Comparison of ENCODE assay signal across 19 mouse cellular contexts in the genomic region with DNA sequence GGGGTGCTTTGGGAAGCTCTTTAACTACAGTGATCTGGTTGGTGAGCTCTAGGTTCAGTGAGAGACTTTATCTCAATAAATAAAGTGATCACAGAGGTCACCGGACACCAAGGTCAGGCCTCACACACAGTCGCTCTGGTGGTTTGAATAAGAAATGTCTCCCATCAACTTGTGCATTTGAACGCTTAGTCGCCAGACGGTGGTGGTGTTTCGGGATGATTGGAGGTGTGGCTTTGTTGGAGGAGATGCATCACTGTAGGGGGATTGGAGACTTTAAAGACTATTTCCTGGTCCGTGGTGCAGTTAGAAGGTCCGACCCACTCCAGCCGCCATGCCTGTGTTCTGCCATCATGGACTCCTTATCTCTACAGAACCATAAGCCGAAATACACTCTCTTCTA.
"Had no signal": no experiment of that assay in that cellular context is flagged by ENCODE, and none has a peak within 500 bp of the region (broad histone marks: within the 10 kb centered on the region; RNA-seq: fewer than 3 reads in every experiment).

No protein-coding gene starts in this region.

- DNase-seq: lung, adult 2 months; lung, postnatal 14 days; lung, postnatal 36 days; retina, postnatal 1 day; right cerebral cortex, adult 18-20 months; right cerebral cortex, postnatal 25 days; right cerebral cortex, postnatal 4 days; spleen, adult 18-20 months; thymus, adult 18-20 months; thymus, postnatal 14 days; thymus, postnatal 36 days had no signal

- H3K27me3 ChIP-seq: lung, embryonic 15.5 days; megakaryocyte, embryonic 14.5 days; midbrain, embryonic 13.5 days; midbrain, embryonic 15.5 days; neural tube, embryonic 12.5 days had no signal

- H3K36me3 ChIP-seq: lung, embryonic 15.5 days; midbrain, embryonic 13.5 days; midbrain, embryonic 15.5 days; neural tube, embryonic 12.5 days had no signal

- H3K4me1 ChIP-seq: lung, embryonic 15.5 days; megakaryocyte, embryonic 14.5 days; midbrain, embryonic 13.5 days; midbrain, embryonic 15.5 days; neural tube, embryonic 12.5 days had no signal

- H3K27ac ChIP-seq: lung, embryonic 15.5 days; macrophage; midbrain, embryonic 13.5 days; midbrain, embryonic 15.5 days; neural tube, embryonic 12.5 days had no signal

- H3K4me3 ChIP-seq: lung, embryonic 15.5 days; megakaryocyte, embryonic 14.5 days; midbrain, embryonic 13.5 days; midbrain, embryonic 15.5 days; neural tube, embryonic 12.5 days had no signal

- H3K4me2 ChIP-seq: lung, embryonic 15.5 days; midbrain, embryonic 11.5 days; midbrain, embryonic 13.5 days; midbrain, embryonic 15.5 days; neural tube, embryonic 12.5 days had no signal

- H3K9me3 ChIP-seq: lung, embryonic 15.5 days; midbrain, embryonic 13.5 days; midbrain, embryonic 15.5 days; neural tube, embryonic 12.5 days had no signal

- H3K9ac ChIP-seq: lung, embryonic 15.5 days; midbrain, embryonic 13.5 days; midbrain, embryonic 15.5 days; neural tube, embryonic 12.5 days had no signal

- ATAC-seq: lung, postnatal 0 days; midbrain, embryonic 13.5 days; midbrain, embryonic 15.5 days had no signal
